Mouse (Mus musculus) lung, postnatal 0 days (tissue): ENCODE measurements at regions not wholly inside any gene's neighbourhood (a gene's known extent, or its start where the extent isn't known, plus 50 kb on each side); places are given as distances from the start of the nearest gene placed in this dataset.

Experiments used
- CTCF ChIP-seq: IDR thresholded peaks from 2 replicates; pipeline ENCODE4 v1.5.1; 2016; ENCODE audit warnings: antibody characterized with exemption, mild to moderate bottlenecking
- EP300 ChIP-seq: IDR thresholded peaks from 2 replicates; pipeline ENCODE4 v1.6.1; 2016; ENCODE audit warnings: antibody characterized with exemption, mild to moderate bottlenecking, control low read depth

GRCm38 (mm10) chr1:47261505-47262130 lies 369.0 kb upstream of the Slc39a10 start:
- TF ChIP-seq CTCF, result no peak
- TF ChIP-seq EP300, result no peak
